Mouse (Mus musculus) olfactory bulb, adult 2 months (tissue): ENCODE measurements around the gene Wnt6. TPM values are rescaled to one million over a fixed set of nuclear protein-coding genes. Genes with fewer than 3 reads are reported as not detected.
A peak's percentile ranks its signal among the peaks of the same experiment; 100 is the strongest.

Experiments
- H3K27ac ChIP-seq: fragments of 200-500 bp; 2 replicates; pipeline ENCODE4 v1.5.1; 2012; ENCODE audit warnings: low read depth, low read length; ENCODE audit not compliant: insufficient read depth
- H3K4me1 ChIP-seq: fragments of 200-500 bp; 2 replicates; pipeline ENCODE4 v1.6.1; 2012; ENCODE audit warnings: low read length; ENCODE audit not compliant: control insufficient read depth, insufficient read depth
- H3K4me3 ChIP-seq: fragments of 200-500 bp; 2 replicates; pipeline ENCODE4 v1.5.1; 2012; ENCODE audit warnings: mild to moderate bottlenecking, low read depth, low read length, moderate library complexity; ENCODE audit not compliant: insufficient read depth
- CTCF ChIP-seq: fragments of 200-500 bp; IDR thresholded peaks from 2 replicates; pipeline ENCODE4 v1.5.1; 2012; ENCODE audit warnings: low read depth, mild to moderate bottlenecking, low read length, moderate library complexity; ENCODE audit not compliant: insufficient read depth
- POLR2A ChIP-seq: fragments of 200-500 bp; IDR thresholded peaks from 2 replicates; pipeline ENCODE4 v1.6.1; 2012; ENCODE audit warnings: mild to moderate bottlenecking, low read depth, low read length, moderate library complexity; ENCODE audit not compliant: insufficient read depth
- WGBS: fragments of 180-500 bp; shearing (Covaris S2); methylation state at CpG from one replicate; pipeline ENCODE4 v1.1.7; 2018; 5-methylcytosine and 5-hydroxymethylcytosine counted together
- polyA plus RNA-seq: library from polyadenylated mRNA; stranded (reverse); fragments of >200 nt; gene quantifications from 2 replicates; pipeline ENCODE4 v1.2.4, GENCODE M21; 2012; ENCODE audit warnings: low replicate concordance; ENCODE audit not compliant: missing spikeins, insufficient read depth, insufficient read length

The Wnt6 gene
- polyA plus RNA-seq, result not detected in 2 replicates

DNA sequence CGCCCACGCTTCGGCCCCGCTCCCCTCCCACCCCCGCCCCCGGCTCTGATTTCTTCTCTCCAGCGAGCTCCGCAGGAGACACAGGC is at the start of gene Wnt6:
Wnt6 (plus strand) TSS at position 48 of the 86 bp plus-strand sequence.
- peaks cover 19% of the 10 kb centered on the region for H3K4me1 ChIP-seq
- no peak within 1 kb of the TSS for H3K27ac ChIP-seq
- no peak for TF ChIP-seq CTCF
- TF ChIP-seq POLR2A, result no peak
- 3% methylated on average over 5 of the region's 8 CpGs for WGBS
- H3K4me3 ChIP-seq, result peak within 1 kb of the TSS; percentile 41

DNA sequence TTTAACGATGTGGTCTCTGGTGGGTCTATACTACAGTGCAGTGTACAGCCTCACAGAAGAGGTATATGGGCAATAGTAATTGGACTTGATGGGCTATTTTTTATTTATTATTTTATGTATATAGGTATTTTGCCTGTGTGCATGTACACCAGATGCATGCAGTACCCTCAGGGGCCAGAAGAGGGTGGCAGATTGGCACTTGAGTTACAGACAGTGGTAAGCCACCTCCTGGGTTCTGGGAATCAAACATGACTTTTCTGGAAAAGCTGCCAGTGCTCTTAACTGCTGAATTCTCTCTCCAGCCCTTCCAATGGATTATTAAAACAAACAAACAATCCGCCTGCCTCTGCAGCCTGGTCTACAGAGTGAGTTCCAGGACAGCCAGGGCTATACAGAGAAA is 47.9 kb upstream of the Wnt6 start:
- TF ChIP-seq CTCF (no peak), POLR2A (no peak)
- Histone ChIP-seq H3K27ac (no peak overlapping the region), H3K4me3 (no peak overlapping the region), H3K4me1 (no peaks in the 10 kb centered on the region)
- WGBS, result 85% methylated on average over 2 of the region's 2 CpGs

DNA sequence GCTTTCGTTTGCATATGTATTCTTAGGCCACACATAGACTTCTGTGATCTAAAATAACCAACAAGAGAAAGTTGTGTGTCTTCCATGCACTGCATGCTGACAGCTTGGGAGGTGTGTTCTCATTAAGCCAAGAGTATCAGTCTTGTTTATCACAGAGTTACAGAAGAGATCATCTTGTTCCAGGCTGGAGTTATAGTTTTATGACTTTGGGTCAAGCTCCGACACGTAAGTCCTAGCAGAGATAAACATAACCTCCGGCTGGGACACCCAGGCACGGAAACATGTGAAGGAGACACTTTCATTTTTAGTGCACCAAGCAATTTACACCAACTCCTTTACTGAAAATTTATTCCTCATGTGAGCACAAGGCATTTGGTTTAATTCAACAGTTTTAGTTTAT is 45.6 kb upstream of the Wnt6 start:
- WGBS, result 81% methylated on average over 5 of the region's 5 CpGs
- no peaks in the 10 kb centered on the region for H3K4me1 ChIP-seq
- no peak overlapping the region for H3K4me3 ChIP-seq
- TF ChIP-seq POLR2A, result no peak
- TF ChIP-seq CTCF, result no peak
- no peak overlapping the region for H3K27ac ChIP-seq

DNA sequence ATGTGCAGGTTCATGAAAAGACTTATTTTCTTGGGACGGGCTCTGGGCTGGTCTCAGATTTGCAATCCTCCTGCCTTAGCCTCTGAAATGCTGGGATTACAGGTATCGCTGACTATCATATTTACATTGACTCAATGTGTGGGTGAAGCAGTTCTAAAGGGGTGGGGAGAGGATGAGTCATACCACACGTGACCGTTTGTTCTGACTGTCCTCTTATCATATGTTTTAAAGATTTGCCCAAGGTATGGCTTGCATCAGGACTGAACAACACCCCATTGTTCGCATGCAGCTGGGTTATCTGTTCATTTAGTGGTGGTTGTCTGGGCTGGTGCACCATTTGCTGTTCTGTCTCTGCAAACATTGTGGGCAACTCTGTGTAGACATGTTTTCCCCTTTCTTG is 45.0 kb upstream of the Wnt6 start:
- no peak overlapping the region for H3K4me3 ChIP-seq
- H3K27ac ChIP-seq, result no peak overlapping the region
- no peaks in the 10 kb centered on the region for H3K4me1 ChIP-seq
- 75% methylated on average over 5 of the region's 5 CpGs for WGBS
- TF ChIP-seq POLR2A (no peak), CTCF (no peak)

DNA sequence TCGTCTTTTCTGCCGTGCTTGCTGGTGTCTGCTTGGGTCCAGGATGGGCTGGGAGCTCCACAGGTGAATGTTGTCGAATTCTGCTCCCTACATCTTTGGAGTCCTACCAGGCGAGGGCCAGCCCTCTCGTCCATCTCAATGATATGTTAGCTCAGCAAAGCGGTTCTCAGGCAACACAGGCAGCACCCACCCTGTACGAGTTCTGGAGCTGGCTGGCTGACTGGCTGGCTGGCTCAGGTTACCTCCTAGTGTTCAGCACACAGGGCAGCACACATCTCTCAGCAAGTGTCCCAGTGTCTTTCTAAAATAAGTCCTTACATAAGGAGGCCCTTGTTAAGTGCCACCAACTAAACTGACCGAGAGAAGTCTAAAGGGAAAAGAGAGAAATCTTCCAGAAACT is 43.2 kb upstream of the Wnt6 start:
- Histone ChIP-seq H3K4me3 (no peak overlapping the region), H3K27ac (no peak overlapping the region), H3K4me1 (no peaks in the 10 kb centered on the region)
- WGBS, result 83% methylated on average over 8 of the region's 8 CpGs
- TF ChIP-seq POLR2A, result no peak
- TF ChIP-seq CTCF, result no peak

DNA sequence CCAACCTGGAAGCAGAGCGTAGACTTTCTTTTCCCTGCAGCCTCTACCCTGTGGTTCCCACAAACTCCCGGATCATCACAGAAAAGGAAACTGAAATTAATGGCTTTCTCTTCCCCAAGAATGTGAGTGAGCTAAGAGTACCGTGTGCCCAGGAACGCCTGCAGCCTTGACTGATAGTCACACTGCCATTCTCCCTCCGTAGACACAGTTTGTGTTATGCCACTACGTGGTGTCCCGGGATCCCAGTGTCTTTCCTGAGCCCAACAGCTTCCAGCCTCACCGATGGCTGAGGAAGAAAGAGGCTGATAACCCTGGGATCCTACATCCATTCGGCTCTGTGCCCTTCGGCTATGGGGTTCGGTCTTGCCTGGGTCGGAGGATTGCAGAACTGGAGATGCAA is 34.7 kb upstream of the Wnt6 start:
- 90% methylated on average over 12 of the region's 12 CpGs for WGBS
- no peak for TF ChIP-seq CTCF
- TF ChIP-seq POLR2A, result no peak
- Histone ChIP-seq H3K4me3 (no peak overlapping the region), H3K4me1 (no peaks in the 10 kb centered on the region), H3K27ac (no peak overlapping the region)

- Histone ChIP-seq H3K4me1 (no peaks in the 10 kb centered on the region), H3K27ac (no peak overlapping the region), H3K4me3 (no peak overlapping the region)
- WGBS, result 78% methylated on average over 7 of the region's 7 CpGs
- TF ChIP-seq POLR2A (no peak), CTCF (no peak)
Observed at GRCm38 (mm10) chr1:74737500-74737899, 34.2 kb upstream of the Wnt6 start.

DNA sequence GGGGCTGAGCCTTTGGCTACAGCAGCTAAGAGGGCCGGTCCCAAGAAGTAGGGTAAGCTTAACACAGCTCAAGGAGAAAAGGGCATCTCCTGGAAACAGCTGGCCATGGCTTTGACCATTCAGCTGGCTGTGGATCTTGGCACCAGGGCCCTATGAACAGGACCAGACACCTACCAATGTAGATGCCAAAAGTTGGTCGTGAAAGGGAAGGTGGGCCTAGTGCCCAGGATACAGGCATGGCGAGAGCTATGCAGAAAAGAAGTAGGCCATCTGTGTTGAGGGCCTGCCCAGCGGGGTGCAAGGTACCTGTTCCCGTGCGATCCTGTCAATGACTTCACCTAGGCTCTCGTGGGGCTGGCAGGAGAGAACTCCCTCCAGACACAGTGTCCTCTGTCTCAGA is 30.8 kb upstream of the Wnt6 start:
- WGBS, result 81% methylated on average over 7 of the region's 7 CpGs
- H3K4me3 ChIP-seq, result no peak overlapping the region
- H3K27ac ChIP-seq, result no peak overlapping the region
- no peaks in the 10 kb centered on the region for H3K4me1 ChIP-seq
- TF ChIP-seq CTCF (no peak), POLR2A (no peak)

GRCm38 (mm10) chr1:74747335-74747734 is 24.4 kb upstream of the Wnt6 start:
- TF ChIP-seq POLR2A (no peak), CTCF (no peak)
- H3K4me3 ChIP-seq, result no peak overlapping the region
- peaks cover 9% of the 10 kb centered on the region for H3K4me1 ChIP-seq
- no peak overlapping the region for H3K27ac ChIP-seq
- WGBS, result 84% methylated on average over 5 of the region's 5 CpGs

DNA sequence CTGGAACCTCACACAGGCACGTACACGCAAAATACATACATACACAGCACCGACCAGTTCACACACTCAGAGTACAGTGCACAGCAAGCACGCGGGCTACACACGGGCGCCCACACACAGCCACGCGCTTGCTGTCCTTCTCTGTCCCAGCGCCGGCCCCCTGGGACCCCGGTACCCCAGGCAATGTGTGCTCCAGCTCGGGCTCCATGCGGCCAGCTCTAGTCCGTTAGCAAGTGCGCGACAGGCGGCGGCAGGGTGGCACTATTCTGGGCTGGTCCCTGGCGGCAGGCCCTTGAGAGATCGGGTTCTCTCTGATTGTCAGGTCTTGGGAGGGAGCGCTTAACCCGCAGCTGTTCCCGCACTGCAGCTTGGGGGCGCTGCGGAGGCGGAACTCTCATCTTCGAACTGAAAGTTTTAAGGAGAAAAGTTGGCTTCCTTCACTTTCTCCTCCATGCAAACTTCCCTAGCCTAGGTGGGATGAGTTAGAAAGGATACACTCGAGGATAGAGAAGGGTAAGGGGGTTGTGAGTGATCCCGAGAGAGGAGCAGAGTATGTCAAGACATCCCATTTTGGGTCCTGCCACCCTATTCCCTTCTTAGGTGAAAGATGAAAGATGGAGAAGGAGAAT is 22.9 kb upstream of the Wnt6 start, which contains the start of gene Prkag3:
Prkag3 (minus strand) TSS at position 579 of the 629 bp plus-strand sequence.
- 9% methylated on average over 30 of the region's 30 CpGs for WGBS
- TF ChIP-seq CTCF (peak; percentile 51), POLR2A (no peak)
- peaks cover 9% of the 10 kb centered on the region for H3K4me1 ChIP-seq
- H3K4me3 ChIP-seq, result peak within 1 kb of the TSS; percentile 24
- no peak within 1 kb of the TSS for H3K27ac ChIP-seq

- 45% methylated on average over 7 of the region's 7 CpGs for WGBS
- Histone ChIP-seq H3K4me3 (no peak overlapping the region), H3K4me1 (peaks cover 9% of the 10 kb centered on the region), H3K27ac (no peak overlapping the region)
- no peak for TF ChIP-seq POLR2A
- TF ChIP-seq CTCF, result no peak
Observed at GRCm38 (mm10) chr1:74749301-74749700, 22.4 kb upstream of the Wnt6 start.
